Mouse (Mus musculus): Measurements from ENCODE around the gene Fam47e. TPM values are rescaled to one million over a fixed set of nuclear protein-coding genes. Genes with fewer than 3 reads are reported as not detected.
"Not testable (repeated sequence)": the region's sequence is repeated elsewhere in the genome, so short reads cannot be mapped to it uniquely, and the experiment has no call there.

Gene Fam47e
- total and polyA plus RNA-seq, 3 experiments = not detected

- H3K4me2 ChIP-seq (ENCODE audit: insufficient read depth, low read depth, poor library complexity, severe bottlenecking); H3K27me3 ChIP-seq (replicated peaks); in situ Hi-C loops (cut with MboI; ENCODE audit: low pct_ligation_motif_present, low pct_unique_long_range_greater_than_20kb, low sequenced_read_pairs); H3K4me1 ChIP-seq (ENCODE audit: control insufficient read depth in 1 of 2, insufficient read depth in 2 of 2); H3K27ac ChIP-seq (ENCODE audit: insufficient read depth, low read depth); H3K9me3 ChIP-seq (replicated peaks; ENCODE audit: low read length); DNase-seq (ENCODE audit: extremely low read depth); H3K79me2 ChIP-seq (replicated peaks; ENCODE audit: control insufficient read depth, extremely low read depth, insufficient read depth, poor library complexity, severe bottlenecking); H3K4me3 ChIP-seq (replicated peaks in 1 of 3; ENCODE audit: low read depth in 2 of 3, low read length in 2 of 3, poor library complexity in 1 of 3); H3K9ac ChIP-seq (ENCODE audit: insufficient read depth, low read depth); H3K36me3 ChIP-seq (replicated peaks in 1 of 2; ENCODE audit: control insufficient read depth in 1 of 2, insufficient read depth in 1 of 2, low read length in 1 of 2); dilution Hi-C loops (cut with MboI; ENCODE audit: extremely low pct_ligation_motif_present, extremely low pct_unique_long_range_greater_than_20kb, low sequenced_read_pairs): not testable (repeated sequence)
These were observed 33.7 kb upstream of the Fam47e start for GRCm38 (mm10) chr5:92521131-92521530.

GRCm38 (mm10) chr5:92524821-92525258 lies 30.0 kb upstream of the Fam47e start:
- Histone ChIP-seq H3K36me3 (replicated peaks in 1 of 2; ENCODE audit: control insufficient read depth in 1 of 2, insufficient read depth in 1 of 2, low read length in 1 of 2) (no peaks in the 10 kb centered on the region), H3K9me3 (replicated peaks; ENCODE audit: low read length) (no peaks in the 10 kb centered on the region), H3K9ac (ENCODE audit: insufficient read depth, low read depth) (no peak overlapping the region), H3K4me1 (ENCODE audit: control insufficient read depth in 1 of 2, insufficient read depth in 2 of 2) (no peaks in the 10 kb centered on the region), H3K4me3 (replicated peaks in 1 of 3; ENCODE audit: low read depth in 2 of 3, low read length in 2 of 3, poor library complexity in 1 of 3) (no peak overlapping the region), H3K4me2 (ENCODE audit: insufficient read depth, low read depth, poor library complexity, severe bottlenecking) (peak overlapping the region; percentile 54), H3K27me3 (replicated peaks) (no peaks in the 10 kb centered on the region), H3K27ac (ENCODE audit: insufficient read depth, low read depth) (no peak overlapping the region), H3K79me2 (replicated peaks; ENCODE audit: control insufficient read depth, extremely low read depth, insufficient read depth, poor library complexity, severe bottlenecking) (no peaks in the 10 kb centered on the region)
- in situ Hi-C loops (cut with MboI; ENCODE audit: low pct_ligation_motif_present, low pct_unique_long_range_greater_than_20kb, low sequenced_read_pairs) (no loop called here), dilution Hi-C loops (cut with MboI; ENCODE audit: extremely low pct_ligation_motif_present, extremely low pct_unique_long_range_greater_than_20kb, low sequenced_read_pairs) (no loop called here)
- DNase-seq (ENCODE audit: extremely low read depth) = no peak
- no peak for TF ChIP-seq CHD2 (IDR thresholded peaks at IDR 0.05; ENCODE audit: low read length)
- TF ChIP-seq E2F4 (IDR thresholded peaks at IDR 0.05; ENCODE audit: insufficient replicate concordance, low read depth, low read length) = no peak
- no peak for TF ChIP-seq ZNF384 (IDR thresholded peaks at IDR 0.05; ENCODE audit: low read depth, low read length)
- TF ChIP-seq CTCF (conservative IDR thresholded peaks at IDR 0.05 in 1 of 2, IDR thresholded peaks at IDR 0.05 in 1 of 2; ENCODE audit: low read depth in 2 of 2, low read length in 2 of 2) = no peak
- TF ChIP-seq NRF1 (IDR thresholded peaks at IDR 0.05; ENCODE audit: low read depth, low read length) = no peak
- no peak for TF ChIP-seq BHLHE40 (IDR thresholded peaks at IDR 0.05; ENCODE audit: low read depth, low read length)
- TF ChIP-seq TCF12 (IDR thresholded peaks at IDR 0.05; ENCODE audit: low read depth, low read length) = no peak
- no peak for TF ChIP-seq POLR2A (IDR thresholded peaks at IDR 0.05; ENCODE audit: low read depth, low read length)
- no peak for TF ChIP-seq USF1 (IDR thresholded peaks at IDR 0.05; ENCODE audit: low read depth, low read length)
- no peak for TF ChIP-seq MYC (IDR thresholded peaks at IDR 0.05; ENCODE audit: low read depth, low read length)

- dilution Hi-C loops (cut with MboI; ENCODE audit: extremely low pct_ligation_motif_present, extremely low pct_unique_long_range_greater_than_20kb, low sequenced_read_pairs) = no loop called here
- no peak overlapping the region for H3K4me3 ChIP-seq (replicated peaks in 1 of 3; ENCODE audit: low read depth in 2 of 3, low read length in 2 of 3, poor library complexity in 1 of 3)
- H3K79me2 ChIP-seq (replicated peaks; ENCODE audit: control insufficient read depth, extremely low read depth, insufficient read depth, poor library complexity, severe bottlenecking) = no peaks in the 10 kb centered on the region
- no peak overlapping the region for H3K27ac ChIP-seq (ENCODE audit: insufficient read depth, low read depth)
- H3K27me3 ChIP-seq (replicated peaks) = no peaks in the 10 kb centered on the region
- H3K4me2 ChIP-seq (ENCODE audit: insufficient read depth, low read depth, poor library complexity, severe bottlenecking) = no peak overlapping the region
- H3K4me1 ChIP-seq (ENCODE audit: control insufficient read depth in 1 of 2, insufficient read depth in 2 of 2) = no peaks in the 10 kb centered on the region
- no peak overlapping the region for H3K9ac ChIP-seq (ENCODE audit: insufficient read depth, low read depth)
- no peaks in the 10 kb centered on the region for H3K9me3 ChIP-seq (replicated peaks; ENCODE audit: low read length)
- TF ChIP-seq MXI1 (IDR thresholded peaks at IDR 0.05; ENCODE audit: low read depth, low read length) (no peak), NELFE (IDR thresholded peaks at IDR 0.05; ENCODE audit: low read depth, low read length) (no peak), ZC3H11A (IDR thresholded peaks at IDR 0.05; ENCODE audit: low read depth, low read length) (no peak), ZKSCAN1 (IDR thresholded peaks at IDR 0.05; ENCODE audit: borderline replicate concordance, low read depth, low read length) (no peak), GABPA (IDR thresholded peaks at IDR 0.05; ENCODE audit: insufficient replicate concordance, low read depth, low read length) (no peak), TBP (conservative IDR thresholded peaks at IDR 0.05; ENCODE audit: low read depth, low read length) (no peak), HCFC1 (IDR thresholded peaks at IDR 0.05; ENCODE audit: low read depth, low read length) (no peak), SMC3 (IDR thresholded peaks at IDR 0.05; ENCODE audit: low read depth, low read length) (no peak), JUND (conservative IDR thresholded peaks at IDR 0.05; ENCODE audit: low read depth, low read length) (no peak)
- in situ Hi-C loops (cut with MboI; ENCODE audit: low pct_ligation_motif_present, low pct_unique_long_range_greater_than_20kb, low sequenced_read_pairs) = no loop called here
- no peak for DNase-seq (ENCODE audit: extremely low read depth)
- no peaks in the 10 kb centered on the region for H3K36me3 ChIP-seq (replicated peaks in 1 of 2; ENCODE audit: control insufficient read depth in 1 of 2, insufficient read depth in 1 of 2, low read length in 1 of 2)
These were observed 15.2 kb upstream of the Fam47e start for GRCm38 (mm10) chr5:92539698-92540097.
